Mouse (Mus musculus): Measurements from ENCODE around the gene Acer1. TPM values are rescaled to one million over a fixed set of nuclear protein-coding genes. Genes with fewer than 3 reads are reported as not detected.

Acer1 gene
- polyA plus RNA-seq, 1 experiment from 2014 or later = not detected

DNA sequence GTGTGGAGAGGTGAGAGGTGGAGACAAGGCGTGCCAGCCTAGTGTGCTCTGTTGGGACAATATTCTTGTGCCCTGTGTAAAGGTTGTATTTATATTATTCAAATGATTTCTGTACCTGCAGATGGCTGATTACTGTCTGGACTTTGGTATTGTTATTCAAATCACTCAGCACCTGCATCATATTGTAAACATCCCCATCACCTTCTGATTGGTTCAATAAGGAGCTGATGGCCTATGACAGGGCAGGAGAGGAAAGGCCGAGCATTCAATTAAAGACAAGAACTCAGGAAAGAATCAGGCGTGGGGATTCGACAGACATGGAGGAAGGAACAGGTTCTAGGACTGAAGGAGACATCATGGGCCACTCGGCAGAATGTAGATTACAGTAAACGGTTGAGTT, 18.3 kb downstream of the Acer1 start:
- H3K4me1 ChIP-seq = no peaks in the 10 kb centered on the region
- no peak overlapping the region for H3K4me3 ChIP-seq (replicated peaks)
- H3K27ac ChIP-seq (replicated peaks) = no peak overlapping the region
- no peaks in the 10 kb centered on the region for H3K36me3 ChIP-seq
- no peak overlapping the region for H3K9ac ChIP-seq (replicated peaks)
- 85% methylated on average over 6 of the region's 6 CpGs for WGBS
- ATAC-seq (ENCODE audit: low FRiP score) = no peak
- H3K9me3 ChIP-seq (replicated peaks) = no peaks in the 10 kb centered on the region
- H3K27me3 ChIP-seq (replicated peaks) = no peaks in the 10 kb centered on the region
- no peak overlapping the region for H3K4me2 ChIP-seq

DNA sequence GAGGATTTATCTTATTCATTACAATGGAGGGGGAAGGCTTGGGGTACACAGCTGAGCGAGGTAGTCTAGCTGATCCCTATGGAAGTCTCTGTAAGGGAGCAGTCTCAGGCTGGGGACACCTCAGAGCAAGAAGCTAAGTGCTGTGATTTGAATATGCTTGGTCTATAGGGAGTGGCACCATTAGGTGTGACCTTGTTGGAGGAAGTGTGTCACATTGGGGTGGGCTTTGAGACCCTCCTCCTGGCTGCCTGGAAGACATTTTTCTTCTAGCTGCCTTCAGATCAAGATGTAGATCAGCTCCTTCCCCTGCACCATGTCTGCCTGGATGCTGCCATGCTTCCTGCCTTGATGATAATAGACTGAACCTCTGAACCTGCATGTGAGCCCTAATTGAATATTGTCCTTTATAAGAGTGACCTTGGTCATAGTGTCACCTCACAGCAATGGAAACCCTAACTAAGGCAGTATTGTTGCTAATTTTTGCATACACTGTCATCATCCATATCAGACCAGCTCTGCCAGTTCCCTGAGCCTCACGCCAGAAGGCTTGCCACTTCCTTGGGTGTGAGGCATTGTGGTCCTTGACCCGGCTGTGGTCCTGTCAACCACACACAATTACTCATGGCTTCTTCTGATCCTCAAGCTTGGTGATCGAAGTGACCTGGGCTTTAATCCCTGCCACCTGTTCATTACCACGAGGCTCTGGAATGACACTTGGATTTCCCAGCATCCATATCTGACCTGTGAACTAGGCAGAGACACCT, 19.1 kb downstream of the Acer1 start:
- Histone ChIP-seq H3K9me3 (replicated peaks) (no peaks in the 10 kb centered on the region), H3K27me3 (replicated peaks) (no peaks in the 10 kb centered on the region), H3K4me3 (replicated peaks) (no peak overlapping the region), H3K4me2 (no peak overlapping the region), H3K4me1 (no peaks in the 10 kb centered on the region), H3K9ac (replicated peaks) (no peak overlapping the region), H3K36me3 (no peaks in the 10 kb centered on the region), H3K27ac (replicated peaks) (no peak overlapping the region)
- WGBS = 89% methylated on average over 5 of the region's 5 CpGs
- ATAC-seq (ENCODE audit: low FRiP score) = no peak

DNA sequence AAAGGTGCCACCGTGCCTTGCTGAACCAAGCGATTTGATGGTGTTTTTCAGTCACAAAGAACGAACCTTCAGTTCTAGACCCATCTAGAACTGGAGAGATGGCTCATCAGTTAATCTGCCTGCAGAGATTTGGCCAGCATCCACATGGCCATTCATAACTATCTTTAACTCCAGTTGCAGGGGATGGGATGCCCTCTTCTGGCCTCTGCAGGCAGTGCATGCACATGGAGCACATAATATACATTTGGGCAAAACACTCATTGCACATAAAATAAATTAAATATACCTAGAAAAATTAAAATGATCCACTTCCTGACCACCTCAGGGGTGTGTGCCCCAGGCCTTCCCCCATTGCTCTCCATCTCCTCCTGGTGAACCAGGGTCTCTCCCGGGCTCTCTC, 20.0 kb downstream of the Acer1 start:
- H3K27ac ChIP-seq (replicated peaks) = no peak overlapping the region
- H3K4me2 ChIP-seq = no peak overlapping the region
- no peaks in the 10 kb centered on the region for H3K9me3 ChIP-seq (replicated peaks)
- no peaks in the 10 kb centered on the region for H3K36me3 ChIP-seq
- H3K4me1 ChIP-seq = no peaks in the 10 kb centered on the region
- H3K27me3 ChIP-seq (replicated peaks) = no peaks in the 10 kb centered on the region
- H3K4me3 ChIP-seq (replicated peaks) = no peak overlapping the region
- ATAC-seq (ENCODE audit: low FRiP score) = no peak
- H3K9ac ChIP-seq (replicated peaks) = no peak overlapping the region
- WGBS = 95% methylated on average over 4 of the region's 4 CpGs

DNA sequence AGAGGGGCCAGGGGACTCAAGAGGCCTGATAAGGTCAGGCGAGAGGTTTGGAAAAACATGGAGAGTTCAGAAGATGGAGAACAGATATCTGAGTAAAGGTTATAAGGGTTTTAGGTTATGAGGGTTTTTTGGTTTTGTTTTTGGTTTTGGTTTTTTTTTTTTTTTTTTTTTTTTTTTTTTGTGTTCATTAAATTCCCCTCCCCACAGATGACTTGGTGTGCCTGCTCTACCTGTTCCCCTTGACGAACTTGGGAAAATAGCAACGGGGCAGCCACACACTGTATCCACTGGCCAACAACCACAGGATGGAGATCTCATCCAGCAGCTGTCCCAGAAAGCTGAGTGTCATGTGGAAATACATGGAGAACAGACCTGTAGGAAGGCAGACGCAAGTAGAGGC, 23.3 kb downstream of the Acer1 start:
- Histone ChIP-seq H3K9ac (replicated peaks) (no peak overlapping the region), H3K27me3 (replicated peaks) (0 out of 2 replicates have a peak, but pooled peaks cover 2% of the 10 kb centered on the region), H3K9me3 (replicated peaks) (no peaks in the 10 kb centered on the region), H3K4me3 (replicated peaks) (no peak overlapping the region), H3K27ac (replicated peaks) (no peak overlapping the region), H3K4me2 (no peak overlapping the region), H3K4me1 (no peaks in the 10 kb centered on the region), H3K36me3 (no peaks in the 10 kb centered on the region)
- 86% methylated on average over 4 of the region's 4 CpGs for WGBS
- ATAC-seq (ENCODE audit: low FRiP score) = no peak

DNA sequence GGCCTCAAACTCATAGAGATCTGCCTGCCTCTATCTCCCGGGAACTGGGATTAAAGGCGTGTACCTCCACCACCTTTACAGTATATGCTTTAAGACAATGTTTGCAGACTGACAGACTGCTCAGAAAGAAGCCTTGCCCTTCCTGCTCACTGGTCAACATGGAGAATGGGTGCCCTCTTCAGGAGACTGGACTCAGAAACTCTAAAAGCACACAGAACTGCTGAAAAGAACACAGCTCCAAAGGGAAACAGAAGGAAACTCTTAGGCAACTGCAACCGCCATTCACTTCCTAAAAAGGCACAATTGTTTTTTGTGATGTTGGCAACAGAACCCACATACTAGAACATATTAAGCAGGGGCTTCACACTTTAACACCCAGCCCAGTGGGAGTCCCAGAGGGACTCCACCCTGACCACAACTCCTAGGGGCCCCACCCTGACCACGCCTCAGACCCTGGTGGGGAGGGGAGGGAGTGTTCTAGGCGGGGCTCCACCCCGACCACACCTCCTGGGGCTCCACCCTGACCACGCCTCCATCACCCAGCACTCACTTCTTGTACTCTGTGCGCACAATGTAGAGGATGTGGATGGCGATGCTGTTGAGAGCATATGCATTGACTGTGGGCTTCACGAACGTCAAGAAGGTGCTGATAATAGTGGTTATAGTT, 24.0 kb downstream of the Acer1 start:
- 35% methylated on average over 11 of the region's 11 CpGs for WGBS
- no peak overlapping the region for H3K9ac ChIP-seq (replicated peaks)
- ATAC-seq (ENCODE audit: low FRiP score) = no peak

DNA sequence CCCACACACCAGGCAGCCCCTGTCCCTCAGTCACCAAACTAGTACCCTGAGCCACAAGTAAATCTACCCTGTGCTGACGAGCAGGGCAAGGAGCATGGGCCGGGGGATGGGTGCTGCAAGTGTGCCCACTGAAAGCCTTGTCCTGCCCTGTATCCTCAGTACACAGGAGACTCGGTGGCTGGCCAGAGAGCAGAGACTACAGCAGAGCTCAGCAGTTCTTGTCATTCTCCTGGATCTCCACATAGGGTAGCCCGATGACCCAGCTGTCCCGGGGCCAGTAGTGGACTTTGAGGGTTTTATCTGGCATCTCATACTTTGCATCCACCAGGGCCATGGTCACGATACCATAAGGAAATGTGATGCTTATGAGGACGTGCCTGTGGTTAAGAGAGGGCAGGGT, 27.1 kb downstream of the Acer1 start:
- ATAC-seq (ENCODE audit: low FRiP score) = no peak
- WGBS = 87% methylated on average over 7 of the region's 7 CpGs
- Histone ChIP-seq H3K36me3 (no peaks in the 10 kb centered on the region), H3K27me3 (replicated peaks) (peaks cover 2% of the 10 kb centered on the region; the same call in 1 of the 2 replicates), H3K27ac (replicated peaks) (no peak overlapping the region), H3K4me3 (replicated peaks) (no peak overlapping the region), H3K9me3 (replicated peaks) (no peaks in the 10 kb centered on the region), H3K4me1 (no peaks in the 10 kb centered on the region), H3K9ac (replicated peaks) (no peak overlapping the region), H3K4me2 (no peak overlapping the region)

More for the DNA sequence above, 24.0 kb downstream of the Acer1 start:
- Histone ChIP-seq H3K9me3 (replicated peaks) (no peaks in the 10 kb centered on the region), H3K27me3 (replicated peaks) (peaks cover 2% of the 10 kb centered on the region; the same call in 1 of the 2 replicates), H3K4me2 (no peak overlapping the region), H3K4me1 (no peaks in the 10 kb centered on the region), H3K4me3 (replicated peaks) (no peak overlapping the region), H3K27ac (replicated peaks) (no peak overlapping the region), H3K36me3 (no peaks in the 10 kb centered on the region)

DNA sequence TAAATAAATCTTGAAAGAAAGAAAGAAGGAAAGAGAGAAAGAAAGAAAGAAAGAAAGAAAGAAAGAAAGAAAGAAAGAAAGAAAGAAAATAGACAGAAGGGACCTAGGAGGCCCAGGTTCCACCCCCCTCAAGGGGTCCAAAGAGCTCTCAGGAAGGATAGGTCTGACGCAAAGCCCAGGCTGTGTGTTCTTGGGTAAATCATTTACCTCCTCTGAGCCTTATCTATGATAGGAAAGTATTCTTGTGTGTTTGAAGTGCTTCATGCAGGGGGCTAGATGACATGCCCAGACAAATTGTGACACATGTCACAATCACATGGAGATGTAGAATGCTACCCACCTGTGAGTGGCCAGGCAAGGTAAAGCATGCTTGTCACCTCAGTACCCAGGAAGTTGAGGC, 29.3 kb downstream of the Acer1 start:
- 91% methylated on average over 1 of the region's 1 CpGs for WGBS

DNA sequence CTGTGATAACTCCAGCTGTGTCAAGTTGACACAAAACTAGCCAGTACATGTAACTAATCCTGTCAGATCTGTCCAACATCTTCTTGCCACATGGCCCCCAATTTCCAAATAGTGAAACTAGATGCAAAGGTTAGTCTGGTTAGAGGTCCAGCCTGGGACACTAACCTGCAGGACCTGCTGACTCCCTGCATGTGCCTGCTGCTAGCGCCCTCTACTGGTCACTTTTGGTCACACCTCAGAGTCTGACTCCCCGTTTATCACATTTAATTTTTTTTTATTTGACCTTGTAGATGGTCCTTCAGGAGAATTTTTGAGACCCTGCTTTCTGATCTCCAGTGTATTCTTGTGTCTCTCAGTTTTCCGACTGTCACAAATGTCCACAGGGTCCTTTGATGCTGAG, 31.0 kb downstream of the Acer1 start:
- no peaks in the 10 kb centered on the region for H3K36me3 ChIP-seq
- H3K9me3 ChIP-seq (replicated peaks) = no peaks in the 10 kb centered on the region
- peaks cover 2% of the 10 kb centered on the region; the same call in 1 of the 2 replicates for H3K27me3 ChIP-seq (replicated peaks)
- H3K27ac ChIP-seq (replicated peaks) = no peak overlapping the region
- 19% methylated on average over 3 of the region's 3 CpGs for WGBS
- H3K4me2 ChIP-seq = no peak overlapping the region
- no peaks in the 10 kb centered on the region for H3K4me1 ChIP-seq
- H3K4me3 ChIP-seq (replicated peaks) = no peak overlapping the region
- no peak overlapping the region for H3K9ac ChIP-seq (replicated peaks)
- no peak for ATAC-seq (ENCODE audit: low FRiP score)

More for the DNA sequence above, 29.3 kb downstream of the Acer1 start:
- no peaks in the 10 kb centered on the region for H3K9me3 ChIP-seq (replicated peaks)
- no peaks in the 10 kb centered on the region for H3K4me1 ChIP-seq
- no peaks in the 10 kb centered on the region for H3K36me3 ChIP-seq
- no peak overlapping the region for H3K9ac ChIP-seq (replicated peaks)
- H3K4me2 ChIP-seq = no peak overlapping the region
- H3K4me3 ChIP-seq (replicated peaks) = no peak overlapping the region
- H3K27me3 ChIP-seq (replicated peaks) = peaks cover 2% of the 10 kb centered on the region; the same call in 1 of the 2 replicates
- ATAC-seq (ENCODE audit: low FRiP score) = no peak
- no peak overlapping the region for H3K27ac ChIP-seq (replicated peaks)

DNA sequence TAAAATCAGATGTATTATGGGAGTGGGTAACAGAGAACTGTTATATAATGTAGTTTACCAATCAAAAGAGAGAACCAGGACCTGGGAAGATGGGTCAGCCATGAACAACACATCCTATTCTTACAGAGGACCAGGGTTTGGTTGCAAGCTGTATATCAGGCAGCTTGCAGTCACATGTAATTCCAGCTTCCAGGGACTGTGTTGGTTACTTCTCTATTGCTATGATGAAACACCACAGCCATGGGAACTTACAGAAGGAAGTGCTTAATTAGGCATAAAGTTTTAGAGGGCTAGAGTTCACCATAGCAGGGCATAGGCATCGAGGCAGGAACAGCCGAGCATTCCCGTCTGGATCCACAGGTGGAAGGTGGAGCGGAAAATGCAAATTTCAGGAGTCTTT, 43.2 kb downstream of the Acer1 start:
- WGBS = 91% methylated on average over 4 of the region's 4 CpGs
- Histone ChIP-seq H3K4me1 (peaks cover 13% of the 10 kb centered on the region), H3K9me3 (replicated peaks) (no peaks in the 10 kb centered on the region; the same call in 1 of the 2 replicates), H3K9ac (replicated peaks) (no peak overlapping the region), H3K27me3 (replicated peaks) (no peaks in the 10 kb centered on the region), H3K27ac (replicated peaks) (no peak overlapping the region), H3K4me2 (no peak overlapping the region), H3K36me3 (no peaks in the 10 kb centered on the region), H3K4me3 (replicated peaks) (no peak overlapping the region)
- no peak for ATAC-seq (ENCODE audit: low FRiP score)

DNA sequence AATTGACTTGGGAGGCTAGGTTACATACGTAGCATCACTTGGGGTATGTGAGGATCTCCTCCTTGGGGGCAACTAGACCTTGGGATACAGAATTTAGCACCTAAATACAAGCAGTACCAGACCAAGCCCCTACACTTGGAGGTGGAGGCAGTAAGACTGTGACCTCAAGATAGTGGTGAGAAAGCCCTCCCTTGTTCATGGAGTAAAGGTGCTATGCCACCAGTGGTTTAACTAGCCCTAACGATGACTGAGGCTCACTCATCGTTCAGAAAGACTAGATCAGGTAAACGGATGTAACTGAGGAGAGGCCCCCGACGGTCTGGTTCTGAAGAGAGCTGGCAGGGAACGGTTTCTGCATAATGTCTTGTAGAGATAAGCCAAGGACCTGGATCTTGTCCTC, 45.2 kb downstream of the Acer1 start:
- no peak overlapping the region for H3K9ac ChIP-seq (replicated peaks)
- H3K27ac ChIP-seq (replicated peaks) = no peak overlapping the region
- no peaks in the 10 kb centered on the region for H3K9me3 ChIP-seq (replicated peaks)
- H3K36me3 ChIP-seq = no peaks in the 10 kb centered on the region
- H3K4me3 ChIP-seq (replicated peaks) = no peak overlapping the region
- no peaks in the 10 kb centered on the region for H3K27me3 ChIP-seq (replicated peaks)
- WGBS = 94% methylated on average over 7 of the region's 7 CpGs
- H3K4me1 ChIP-seq = peaks cover 33% of the 10 kb centered on the region
- ATAC-seq (ENCODE audit: low FRiP score) = no peak
- H3K4me2 ChIP-seq = no peak overlapping the region

DNA sequence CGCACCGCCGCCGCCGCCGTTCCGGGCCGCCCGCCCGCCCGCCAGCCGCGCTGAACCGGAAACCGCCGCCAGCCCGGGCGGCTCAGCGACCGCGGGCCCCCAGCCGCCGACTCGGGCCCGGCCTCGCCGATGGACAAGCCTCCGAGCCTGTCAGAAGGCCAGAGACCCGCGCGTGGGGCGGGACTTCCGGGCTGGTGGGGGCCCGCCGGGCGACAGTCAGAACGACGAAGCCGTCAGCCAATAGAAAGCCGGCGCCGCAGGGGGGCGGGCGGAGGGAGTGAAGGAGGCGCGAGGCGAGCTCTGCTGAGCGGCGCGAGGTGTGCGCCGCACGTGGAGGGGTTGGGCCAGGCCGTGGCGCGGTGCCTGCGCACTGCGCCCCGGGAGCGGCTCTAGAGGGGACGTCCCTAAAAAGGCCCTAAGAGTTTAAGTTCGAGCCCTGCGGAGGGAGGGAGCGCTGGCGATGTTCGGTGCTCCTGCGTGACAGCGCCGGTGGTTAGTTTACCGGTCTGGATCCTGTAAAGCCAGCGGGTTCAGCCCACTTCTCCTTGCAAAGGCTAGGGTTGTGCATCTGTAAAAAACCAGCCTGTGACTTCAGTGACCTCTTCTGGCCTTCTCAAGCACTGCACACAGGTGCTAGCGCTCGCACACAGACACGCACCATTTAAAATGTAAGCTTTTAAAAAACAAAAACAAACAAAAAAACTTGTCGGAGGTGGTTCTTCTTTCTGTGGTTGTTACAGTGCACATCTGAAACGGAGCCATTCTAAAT, 46.4 kb downstream of the Acer1 start, which contains the start of gene Mllt1:
Gene Mllt1, minus strand, starts transcription at position 53 of the 769 bp plus-strand sequence.
- no peaks in the 10 kb centered on the region for H3K9me3 ChIP-seq (replicated peaks)
- WGBS = 3% methylated on average over 68 of the region's 76 CpGs
- peak within 1 kb of the TSS; percentile 91 for H3K27ac ChIP-seq (replicated peaks)
- H3K36me3 ChIP-seq = no peaks in the 10 kb centered on the region
- no peaks in the 10 kb centered on the region for H3K27me3 ChIP-seq (replicated peaks)
- peak within 1 kb of the TSS; percentile 96 for H3K4me3 ChIP-seq (replicated peaks)
- peak; percentile 98 for ATAC-seq (ENCODE audit: low FRiP score)
- H3K4me1 ChIP-seq = peaks cover 40% of the 10 kb centered on the region
- peak within 1 kb of the TSS; percentile 99 for H3K9ac ChIP-seq (replicated peaks)
- peak within 1 kb of the TSS; percentile 92 for H3K4me2 ChIP-seq
